Mouse (Mus musculus) R1 (cell line): ENCODE results near the gene Prkcz.
A peak's percentile ranks its signal among the peaks of the same experiment; 100 is the strongest.

Experiments used
- DNase-seq: peaks from one replicate; pipeline ENCODE4 v3.0.0-alpha.2; 2018; ENCODE audit warnings: low read depth, low spot score

Prkcz gene

GRCm38 (mm10) chr4:155315031-155315430 lies 46.1 kb downstream of the Prkcz start:
- DNase-seq, result peak; percentile 55

GRCm38 (mm10) chr4:155308679-155309078 lies 52.5 kb downstream of the Prkcz start:
- DNase-seq, result no peak

- DNase-seq, result peak; percentile 75
Observed at GRCm38 (mm10) chr4:155308068-155308467, 53.1 kb downstream of the Prkcz start.

- no peak for DNase-seq
Observed at GRCm38 (mm10) chr4:155307591-155307990, 53.6 kb downstream of the Prkcz start.

GRCm38 (mm10) chr4:155306356-155307242 lies 54.6 kb downstream of the Prkcz start:
- DNase-seq, result no peak

- no peak for DNase-seq
Observed at GRCm38 (mm10) chr4:155305531-155306031, 55.6 kb downstream of the Prkcz start.

GRCm38 (mm10) chr4:155304508-155305096 lies 56.6 kb downstream of the Prkcz start:
- DNase-seq, result no peak

GRCm38 (mm10) chr4:155301965-155302364 lies 59.2 kb downstream of the Prkcz start:
- DNase-seq, result no peak

GRCm38 (mm10) chr4:155301098-155301447 lies 60.1 kb downstream of the Prkcz start:
- no peak for DNase-seq

- DNase-seq, result no peak
Observed at GRCm38 (mm10) chr4:155300421-155301097, 60.6 kb downstream of the Prkcz start.

- DNase-seq, result no peak
Observed at GRCm38 (mm10) chr4:155298826-155299225, 62.3 kb downstream of the Prkcz start.

GRCm38 (mm10) chr4:155297057-155297456 lies 64.1 kb downstream of the Prkcz start:
- peak; percentile 81 for DNase-seq

GRCm38 (mm10) chr4:155295996-155296395 lies 65.2 kb downstream of the Prkcz start:
- DNase-seq, result peak; percentile 25

GRCm38 (mm10) chr4:155295026-155295590 lies 66.1 kb downstream of the Prkcz start:
- DNase-seq, result peak; percentile 61

- no peak for DNase-seq
Observed at GRCm38 (mm10) chr4:155294381-155294780, 66.8 kb downstream of the Prkcz start.

- peak; percentile 78 for DNase-seq
Observed at GRCm38 (mm10) chr4:155292863-155293262, 68.3 kb downstream of the Prkcz start.

- DNase-seq, result no peak
Observed at GRCm38 (mm10) chr4:155290045-155290444, 71.1 kb downstream of the Prkcz start.

- DNase-seq, result no peak
Observed at GRCm38 (mm10) chr4:155288586-155288985, 72.6 kb downstream of the Prkcz start.

GRCm38 (mm10) chr4:155287713-155288112 lies 73.4 kb downstream of the Prkcz start:
- no peak for DNase-seq

- no peak for DNase-seq
Observed at GRCm38 (mm10) chr4:155286090-155286489, 75.1 kb downstream of the Prkcz start.

GRCm38 (mm10) chr4:155284521-155285379 lies 76.4 kb downstream of the Prkcz start:
- no peak for DNase-seq
